Mouse (Mus musculus) E14TG2a.4 (cell line): ENCODE results near the gene Elane.

Experiments used
- CTCF ChIP-seq: conservative IDR thresholded peaks from 2 replicates; pipeline ENCODE4 v1.5.1; 2014; ENCODE audit warnings: low read length
- NANOG ChIP-seq: IDR thresholded peaks from 2 replicates; pipeline ENCODE4 v1.6.1; 2014; ENCODE audit warnings: borderline replicate concordance, low read length, mixed read lengths
- POU5F1 ChIP-seq: IDR thresholded peaks from 2 replicates; pipeline ENCODE4 v1.6.1; 2014; ENCODE audit warnings: low read length, borderline replicate concordance

GRCm38 (mm10) chr10:79933861-79934260 is 47.8 kb downstream of the Elane start:
- TF ChIP-seq CTCF (no peak), POU5F1 (no peak), NANOG (no peak)
